Mouse (Mus musculus) liver, adult 2 months (tissue): ENCODE measurements around the gene Nod2.

ENCODE experiments used
- CTCF ChIP-seq: fragments of 200-500 bp; IDR thresholded peaks from 2 replicates; pipeline ENCODE4 v1.5.1; 2011; ENCODE audit warnings: low read depth, low read length, control low read depth
- POLR2A ChIP-seq: fragments of 200-500 bp; IDR thresholded peaks from 2 replicates; pipeline ENCODE4 v1.6.1; 2011; ENCODE audit warnings: low read length, control low read depth; ENCODE audit not compliant: insufficient read depth; ENCODE audit errors: extremely low read depth

- no peak for TF ChIP-seq CTCF
- TF ChIP-seq POLR2A: no peak
Observed at GRCm38 (mm10) chr8:88662401-88662821, 15.3 kb downstream of the Nod2 start.
